In genomic region chr14:57709171-57709570, GRCm38 (mm10) we compare ENCODE assay signal across 9 mouse cellular contexts. TPM values are rescaled to one million over a fixed set of nuclear protein-coding genes. Genes with fewer than 3 reads are reported as not detected.
DNase-seq lines count a peak whose midpoint lies in the region; ATAC-seq and TF ChIP-seq lines count a peak whose summit lies in the region.
"Had no signal": no experiment of that assay in that cellular context is flagged by ENCODE, and none has a peak within 500 bp of the region (broad histone marks: within the 10 kb centered on the region; RNA-seq: fewer than 3 reads in every experiment).

No protein-coding gene starts in this region.

- no peaks in the 10 kb centered on the region for H3K9me3 ChIP-seq in forebrain, embryonic 11.5 days (ENCODE audit: control insufficient read depth, low read length)
- H3K9me3 ChIP-seq in forebrain, embryonic 15.5 days: no peaks in the 10 kb centered on the region
- H3K9me3 ChIP-seq in midbrain, postnatal 0 days (ENCODE audit: low read length): no peaks in the 10 kb centered on the region
- no peaks in the 10 kb centered on the region for H3K9me3 ChIP-seq in liver, postnatal 0 days (ENCODE audit: low read length)

- H3K36me3 ChIP-seq in forebrain, embryonic 11.5 days (ENCODE audit: control insufficient read depth, insufficient read depth, low read length): no peaks in the 10 kb centered on the region
- no peaks in the 10 kb centered on the region for H3K36me3 ChIP-seq in forebrain, embryonic 15.5 days
- no peaks in the 10 kb centered on the region for H3K36me3 ChIP-seq in midbrain, postnatal 0 days (ENCODE audit: insufficient read depth, low read length)
- H3K36me3 ChIP-seq in liver, postnatal 0 days (replicated peaks; ENCODE audit: insufficient read depth, low read length): peaks cover 7% of the 10 kb centered on the region

- TF ChIP-seq EP300 in liver, postnatal 0 days (IDR thresholded peaks at IDR 0.05; ENCODE audit: low read depth): no peak

- no peak overlapping the region for H3K27ac ChIP-seq in forebrain, embryonic 11.5 days (ENCODE audit: low read depth, low read length)
- no peak overlapping the region for H3K27ac ChIP-seq in forebrain, embryonic 15.5 days (replicated peaks)
- peak overlapping the region; percentile 55; the same call in 1 of the 2 replicates for H3K27ac ChIP-seq in midbrain, postnatal 0 days (ENCODE audit: low read depth, low read length)
- no peak overlapping the region for H3K27ac ChIP-seq in liver, postnatal 0 days (ENCODE audit: low read depth)

- H3K4me1 ChIP-seq in forebrain, embryonic 11.5 days (replicated peaks; ENCODE audit: control insufficient read depth, insufficient read depth, low read length): peaks cover 17% of the 10 kb centered on the region
- H3K4me1 ChIP-seq in forebrain, embryonic 15.5 days: peaks cover 18% of the 10 kb centered on the region
- peaks cover 21% of the 10 kb centered on the region; the same call in 1 of the 2 replicates for H3K4me1 ChIP-seq in midbrain, postnatal 0 days (ENCODE audit: insufficient read depth, low read length)
- peaks cover 25% of the 10 kb centered on the region for H3K4me1 ChIP-seq in liver, postnatal 0 days (ENCODE audit: insufficient read depth)

- no peaks in the 10 kb centered on the region for H3K27me3 ChIP-seq in forebrain, embryonic 11.5 days (ENCODE audit: control insufficient read depth, insufficient read depth, low read length)
- no peaks in the 10 kb centered on the region for H3K27me3 ChIP-seq in forebrain, embryonic 15.5 days
- H3K27me3 ChIP-seq in midbrain, postnatal 0 days (ENCODE audit: insufficient read depth, low read length): no peaks in the 10 kb centered on the region
- H3K27me3 ChIP-seq in liver, postnatal 0 days (ENCODE audit: insufficient read depth, low read length): no peaks in the 10 kb centered on the region

- H3K4me3 ChIP-seq in forebrain, embryonic 11.5 days (ENCODE audit: low read depth, low read length): no peak overlapping the region
- no peak overlapping the region for H3K4me3 ChIP-seq in forebrain, embryonic 15.5 days
- no peak overlapping the region for H3K4me3 ChIP-seq in midbrain, postnatal 0 days (ENCODE audit: low read depth, low read length)
- H3K4me3 ChIP-seq in liver, postnatal 0 days (ENCODE audit: low read depth, low read length): no peak overlapping the region

- peak; percentile 55 for ATAC-seq in forebrain, embryonic 11.5 days (replicated peaks; ENCODE audit: low FRiP score)
- ATAC-seq in forebrain, embryonic 15.5 days (replicated peaks): no peak
- ATAC-seq in midbrain, postnatal 0 days (ENCODE audit: low FRiP score): no peak
- ATAC-seq in liver, postnatal 0 days: no peak

- no peak overlapping the region for H3K9ac ChIP-seq in forebrain, embryonic 11.5 days (ENCODE audit: low read length)
- no peak overlapping the region for H3K9ac ChIP-seq in forebrain, embryonic 15.5 days (replicated peaks)
- H3K9ac ChIP-seq in midbrain, postnatal 0 days (replicated peaks; ENCODE audit: low read length, poor library complexity, severe bottlenecking): no peak overlapping the region
- no peak overlapping the region for H3K9ac ChIP-seq in liver, postnatal 0 days (replicated peaks)

- WGBS in forebrain, embryonic 11.5 days: 19% methylated on average over 10 of the region's 10 CpGs
- WGBS in forebrain, embryonic 15.5 days: 19% methylated on average over 10 of the region's 10 CpGs
- WGBS in midbrain, postnatal 0 days: 19% methylated on average over 10 of the region's 10 CpGs
- WGBS in liver, postnatal 0 days (ENCODE audit: insufficient replicate concordance): 80% methylated on average over 10 of the region's 10 CpGs

- peak; percentile 55 for DNase-seq in forebrain, embryonic 11.5 days (ENCODE audit: low spot score)
- peak; percentile 25 to 34 for DNase-seq in heart, adult 9 months (ENCODE audit: low spot score in 2 of 2)
- DNase-seq in kidney, postnatal 14 days: peak; percentile 63
- peak; percentile 21 for DNase-seq in midbrain, postnatal 0 days (ENCODE audit: low spot score)
- DNase-seq in liver, postnatal 0 days: no peak
- DNase-seq in left cerebral cortex, adult 18-20 months (ENCODE audit: low spot score in 2 of 2): no peak
- DNase-seq in spleen, adult 18-20 months: no peak

- H3K4me2 ChIP-seq in forebrain, embryonic 11.5 days (ENCODE audit: low read depth, low read length, severe bottlenecking): no peak overlapping the region
- no peak overlapping the region for H3K4me2 ChIP-seq in forebrain, embryonic 15.5 days (replicated peaks)
- H3K4me2 ChIP-seq in midbrain, postnatal 0 days (ENCODE audit: low read depth, low read length, poor library complexity, severe bottlenecking): no peak overlapping the region
- H3K4me2 ChIP-seq in liver, postnatal 0 days (ENCODE audit: low read depth, low read length): no peak overlapping the region

- TF ChIP-seq CTCF in midbrain, postnatal 0 days (IDR thresholded peaks at IDR 0.05): no peak
- TF ChIP-seq CTCF in liver, postnatal 0 days (IDR thresholded peaks at IDR 0.05; ENCODE audit: low read depth): no peak

RNA-seq across cellular contexts. Expression of gene Gm49361, which starts 36.7 kb away (rescaled TPM):
- not detected in 2 replicates for polyA plus RNA-seq in forebrain, embryonic 11.5 days (2014; fragmentation: Nextera tagmentation; extraction: Ambion mirVana)
- not detected in 2 replicates for polyA plus RNA-seq in forebrain, embryonic 15.5 days (2015; fragmentation: Nextera tagmentation; extraction: Ambion mirVana)
- not detected in 2 replicates for total RNA-seq in midbrain, postnatal 0 days (2014; rRNA removed)
- not detected in 2 replicates for polyA plus RNA-seq in midbrain, postnatal 0 days (2015; fragmentation: Nextera tagmentation; extraction: Ambion mirVana)
- not detected in 2 replicates for polyA plus RNA-seq in liver, postnatal 0 days (2015; fragmentation: Nextera tagmentation; extraction: Ambion mirVana)
- total RNA-seq in left cerebral cortex, adult 18-20 months (2021): under 1 TPM; 0.81 to 0.82 TPM
- polyA plus RNA-seq: liver, embryonic 16.5 days had no signal

RNA-seq across cellular contexts. Expression of gene Xpo4, which starts 43.9 kb away (rescaled TPM):
- polyA plus RNA-seq in forebrain, embryonic 11.5 days (2014; fragmentation: Nextera tagmentation; extraction: Ambion mirVana): 35.6 and 39.1 TPM in 2 replicates
- 14.9 and 15.7 TPM in 2 replicates for polyA plus RNA-seq in forebrain, embryonic 15.5 days (2015; fragmentation: Nextera tagmentation; extraction: Ambion mirVana)
- total RNA-seq in midbrain, postnatal 0 days (2014; rRNA removed): 11.3 and 19.4 TPM in 2 replicates
- polyA plus RNA-seq in midbrain, postnatal 0 days (2015; fragmentation: Nextera tagmentation; extraction: Ambion mirVana): 6.7 and 11.7 TPM in 2 replicates
- 4.9 and 5.0 TPM in 2 replicates for polyA plus RNA-seq in liver, postnatal 0 days (2015; fragmentation: Nextera tagmentation; extraction: Ambion mirVana)
- 10 to 100 TPM; 12.3 to 12.8 TPM for total RNA-seq in left cerebral cortex, adult 18-20 months (2021)

RNA-seq across cellular contexts. Expression of gene Lats2, which starts 49.0 kb away (rescaled TPM):
- 14.0 and 16.6 TPM in 2 replicates for polyA plus RNA-seq in forebrain, embryonic 11.5 days (2014; fragmentation: Nextera tagmentation; extraction: Ambion mirVana)
- 8.0 TPM in 2 replicates for polyA plus RNA-seq in forebrain, embryonic 15.5 days (2015; fragmentation: Nextera tagmentation; extraction: Ambion mirVana)
- total RNA-seq in midbrain, postnatal 0 days (2014; rRNA removed): 7.7 and 8.4 TPM in 2 replicates
- polyA plus RNA-seq in midbrain, postnatal 0 days (2015; fragmentation: Nextera tagmentation; extraction: Ambion mirVana): 3.1 and 3.8 TPM in 2 replicates
- polyA plus RNA-seq in liver, postnatal 0 days (2015; fragmentation: Nextera tagmentation; extraction: Ambion mirVana): 4.7 and 4.9 TPM in 2 replicates
- total RNA-seq in left cerebral cortex, adult 18-20 months (2021): 10 to 100 TPM; 18.2 to 21.3 TPM

Comparison
In these comparisons a context has a peak if more than half of its experiments do, and no peak if none do; other contexts are left out.
1. DNase-seq: peak in forebrain, embryonic 11.5 days (single experiment), heart, adult 9 months (2 of 2), kidney, postnatal 14 days (single experiment) and midbrain, postnatal 0 days (single experiment); none in liver, postnatal 0 days (single experiment), left cerebral cortex, adult 18-20 months (0 of 2) and spleen, adult 18-20 months (0 of 2).